Mouse (Mus musculus) kidney, postnatal 14 days (tissue): ENCODE measurements around the gene Rbbp8nl.

Source experiments
- DNase-seq: peaks from one replicate; pipeline ENCODE4 v3.0.0; 2022; ENCODE audit warnings: mixed read lengths

The Rbbp8nl gene

GRCm38 (mm10) chr2:180289440-180290108 lies at the start of gene Rbbp8nl:
Gene Rbbp8nl (minus strand): TSS chr2:180289879.
- peak; percentile 76 for DNase-seq

DNA sequence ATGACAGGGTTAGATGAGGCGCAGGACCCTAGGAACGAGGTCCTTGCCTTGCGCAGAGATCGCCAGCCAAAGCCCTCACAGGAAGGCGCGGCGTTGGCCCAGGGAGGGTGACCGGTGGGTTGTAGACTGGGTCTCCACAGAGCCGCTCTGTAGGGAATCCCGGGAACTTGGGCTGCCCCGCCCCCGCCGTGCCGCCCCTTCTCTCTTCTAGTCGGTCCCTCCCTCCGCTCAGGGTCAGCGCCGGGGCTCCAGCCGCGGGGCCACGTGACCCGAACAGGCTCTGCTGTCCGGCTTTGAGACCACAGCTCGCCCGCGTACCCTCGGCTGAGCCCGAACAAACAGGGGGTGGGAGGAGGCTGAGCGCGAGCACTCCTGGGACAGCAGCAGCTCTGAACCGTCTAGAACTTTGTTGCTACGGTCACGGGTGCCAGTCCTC lies 44.9 kb upstream of the Rbbp8nl start, which contains the start of gene Gata5:
TSS of gene Gata5 (minus strand) at position 149 of the 436 bp plus-strand sequence.
- peak; percentile 52 for DNase-seq

DNA sequence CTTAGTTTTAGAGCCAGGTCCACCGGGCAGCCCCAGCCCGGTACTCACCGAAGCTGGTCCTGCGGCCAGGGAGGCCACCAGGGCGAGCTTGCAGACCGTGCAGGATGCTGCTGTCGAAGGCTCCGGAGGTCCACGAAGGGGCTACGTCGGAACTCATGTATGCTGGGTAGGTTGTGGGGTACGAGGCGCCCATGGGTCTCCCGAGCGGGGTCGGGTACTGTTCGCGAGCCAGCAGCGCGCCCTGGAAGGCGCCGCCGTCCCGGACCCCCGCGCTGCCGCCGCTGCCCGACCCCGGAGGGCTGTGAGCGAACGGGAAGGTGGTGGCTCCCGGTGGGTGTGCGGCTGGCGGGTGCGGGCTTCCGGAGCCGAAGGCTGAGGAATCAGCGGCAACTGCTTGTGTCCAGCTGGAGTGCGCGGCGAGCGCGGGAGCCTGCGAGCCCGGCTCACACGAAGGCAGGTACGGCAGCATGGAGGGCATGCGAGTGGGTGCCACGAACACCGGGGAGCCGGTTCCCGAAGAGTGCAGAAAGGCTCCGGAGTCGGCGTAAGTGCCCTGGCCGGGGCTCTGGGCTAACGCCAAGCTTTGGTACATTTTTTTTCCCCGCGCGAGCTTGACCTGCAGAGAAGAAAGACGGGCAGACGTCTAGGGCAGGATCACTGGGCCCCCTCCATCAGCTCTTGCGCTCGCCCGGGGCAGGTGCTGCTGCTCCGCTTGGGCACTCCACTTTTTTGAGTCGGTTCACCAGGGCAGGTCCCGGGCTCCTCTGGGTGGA lies 44.3 kb upstream of the Rbbp8nl start:
- peak; percentile 16 for DNase-seq

GRCm38 (mm10) chr2:180329466-180329865 lies 39.8 kb upstream of the Rbbp8nl start:
- no peak for DNase-seq

- peak; percentile 25 for DNase-seq
These were observed 33.1 kb upstream of the Rbbp8nl start for GRCm38 (mm10) chr2:180322674-180323355.

DNA sequence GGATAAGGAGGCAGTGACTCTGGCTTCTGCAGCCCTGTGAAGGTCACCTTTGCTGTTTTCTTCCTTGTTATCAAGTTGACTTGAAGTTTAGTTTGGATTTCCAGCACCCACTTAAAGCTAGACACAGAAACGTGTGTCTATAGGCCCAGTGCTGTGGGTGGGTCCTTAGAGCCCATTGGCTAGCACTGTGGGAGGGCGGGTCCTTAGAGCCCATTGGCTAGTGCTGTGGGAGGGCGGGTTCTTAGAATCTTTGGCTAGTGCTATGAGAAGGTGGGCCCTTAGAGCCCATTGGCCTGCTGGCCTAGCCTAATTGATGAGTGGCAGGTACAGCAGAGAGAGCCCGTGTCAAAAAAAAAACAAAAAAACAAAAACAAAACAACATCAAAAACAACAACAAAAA lies 30.5 kb upstream of the Rbbp8nl start:
- no peak for DNase-seq

DNA sequence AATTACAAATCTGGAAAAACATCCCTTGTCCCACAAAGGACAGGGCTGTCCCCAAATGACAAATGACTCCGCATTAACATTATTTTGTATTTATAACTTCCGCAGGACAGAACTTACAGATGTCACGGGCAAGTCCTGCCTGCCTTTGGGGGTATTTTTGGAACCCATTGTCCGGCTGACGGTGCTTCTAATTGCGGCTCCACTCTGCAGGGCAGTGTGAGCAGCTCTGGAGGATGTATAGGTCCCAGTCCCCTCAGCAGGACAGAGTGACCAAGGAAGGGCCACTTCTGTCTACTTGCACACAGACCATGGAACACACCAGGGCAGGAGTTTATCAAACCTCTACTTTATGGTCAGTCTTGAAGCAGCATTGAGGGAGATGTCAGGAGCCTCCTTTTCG lies 27.9 kb upstream of the Rbbp8nl start:
- peak; percentile 30 for DNase-seq

DNA sequence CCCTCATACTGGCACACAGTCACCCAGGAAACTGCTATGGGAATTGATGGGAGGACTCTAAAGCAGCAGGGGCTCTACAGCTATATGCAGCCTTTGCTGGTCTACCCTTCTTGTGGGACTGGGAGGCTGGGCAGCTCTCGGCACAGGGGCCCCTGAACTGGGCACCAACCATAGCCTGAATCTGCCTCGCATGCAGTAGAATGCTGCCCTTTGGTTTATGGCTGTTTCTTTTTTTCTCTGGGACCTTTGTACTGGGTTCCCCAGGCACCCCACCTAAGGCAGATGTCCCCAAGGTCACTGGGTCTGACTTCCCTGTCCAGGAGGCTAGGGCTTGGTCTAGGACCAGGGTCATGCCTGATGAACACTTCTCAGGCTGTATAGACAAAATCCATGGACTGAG lies 24.6 kb upstream of the Rbbp8nl start:
- DNase-seq = no peak

DNA sequence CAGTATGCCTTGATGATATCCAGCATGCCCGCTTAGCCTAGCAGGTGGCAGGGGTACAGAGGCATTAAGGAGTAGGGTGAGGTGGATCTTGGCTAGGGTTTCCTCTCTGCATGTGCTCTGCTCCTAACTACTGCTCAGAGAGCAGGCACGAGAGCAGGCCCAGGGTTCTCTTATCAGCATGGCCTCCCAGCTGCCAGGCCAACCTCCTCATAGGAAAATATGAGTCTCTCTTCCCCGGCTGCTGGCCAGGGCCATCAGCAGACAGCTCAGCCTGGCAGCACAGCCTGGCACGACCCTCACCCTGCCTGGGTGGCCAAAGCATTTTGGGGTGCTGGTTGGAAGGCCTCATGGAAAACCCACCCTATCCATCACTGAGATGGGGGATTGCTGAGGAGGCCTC lies 21.5 kb upstream of the Rbbp8nl start:
- DNase-seq = no peak

DNA sequence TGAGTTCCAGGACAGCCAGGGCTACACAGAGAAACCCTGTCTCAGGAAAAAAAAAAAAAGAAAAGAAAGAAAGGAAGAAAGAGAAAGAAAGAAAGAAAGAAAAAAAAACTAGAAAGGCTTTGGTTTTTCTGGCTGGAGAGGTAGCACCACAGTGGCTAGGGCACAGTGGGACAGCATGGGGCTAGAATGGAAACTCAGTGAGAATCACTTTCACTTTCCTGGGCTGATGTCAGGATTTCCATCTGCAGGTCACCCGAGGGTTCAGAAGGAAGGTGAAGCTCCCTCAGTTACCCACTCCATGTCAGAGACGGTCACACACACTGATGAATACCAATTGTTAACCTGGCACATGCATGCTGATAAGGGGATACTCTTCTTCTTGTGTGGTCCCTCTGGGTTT lies 18.0 kb upstream of the Rbbp8nl start:
- no peak for DNase-seq

DNA sequence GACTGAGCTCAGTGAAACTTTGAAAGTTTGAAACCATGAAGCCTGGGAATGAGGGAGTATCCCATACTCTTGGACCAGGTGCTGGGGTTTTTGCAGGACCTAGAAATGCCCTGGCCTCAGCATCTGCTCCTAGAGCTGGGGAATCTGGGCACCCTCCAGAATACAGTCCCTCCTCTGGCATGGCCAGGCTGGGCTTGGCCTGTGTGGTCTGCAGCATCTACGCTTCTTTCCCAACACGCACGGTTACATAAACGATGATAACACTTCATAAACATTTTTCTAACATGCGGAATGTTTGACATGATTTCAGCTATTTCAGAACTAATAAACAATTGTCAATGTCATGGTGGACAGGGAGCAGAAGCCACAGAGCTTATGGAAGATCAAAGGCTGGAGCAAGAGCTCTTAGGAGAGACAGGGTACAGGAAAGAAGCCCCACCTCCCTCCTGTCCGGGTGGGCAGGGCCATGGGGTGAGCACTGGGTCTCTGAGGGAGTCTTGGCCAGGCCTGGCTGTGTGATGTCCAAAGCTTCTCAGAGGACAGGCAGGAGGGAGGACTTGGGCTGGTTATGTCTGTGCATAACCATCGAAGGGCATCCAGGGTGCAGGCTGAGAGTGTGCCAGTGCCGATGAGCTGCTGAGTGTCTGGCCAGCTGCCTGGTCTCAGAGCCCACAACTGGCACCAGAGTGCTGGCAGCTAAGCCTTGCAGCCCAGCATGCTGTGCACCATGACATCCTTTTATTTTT lies 16.9 kb upstream of the Rbbp8nl start:
- no peak for DNase-seq

- DNase-seq = no peak
These were observed 16.3 kb upstream of the Rbbp8nl start for GRCm38 (mm10) chr2:180306009-180306408.

DNA sequence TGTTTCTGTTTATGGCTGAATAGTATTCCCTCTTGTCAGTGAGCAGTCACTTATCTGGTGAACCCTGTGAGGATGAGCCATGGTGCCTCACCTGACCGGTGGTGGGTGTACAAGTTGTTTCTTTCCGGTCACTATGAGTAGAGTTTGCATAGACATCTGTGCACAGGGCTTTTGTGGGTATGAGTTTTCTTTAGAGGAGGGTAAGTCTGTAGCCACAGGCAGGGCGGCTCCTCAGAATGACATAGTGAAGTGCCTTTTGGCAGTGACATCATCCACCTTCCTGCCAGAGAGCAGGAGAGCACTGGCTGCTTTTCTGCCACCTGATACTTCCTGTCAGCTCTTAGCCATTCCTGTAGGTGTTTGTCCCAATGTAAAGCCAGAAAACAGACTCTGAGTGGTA lies 15.8 kb upstream of the Rbbp8nl start:
- DNase-seq = no peak

GRCm38 (mm10) chr2:180304554-180304953 lies 14.9 kb upstream of the Rbbp8nl start:
- DNase-seq = no peak

GRCm38 (mm10) chr2:180303468-180303867 lies 13.8 kb upstream of the Rbbp8nl start:
- no peak for DNase-seq

DNA sequence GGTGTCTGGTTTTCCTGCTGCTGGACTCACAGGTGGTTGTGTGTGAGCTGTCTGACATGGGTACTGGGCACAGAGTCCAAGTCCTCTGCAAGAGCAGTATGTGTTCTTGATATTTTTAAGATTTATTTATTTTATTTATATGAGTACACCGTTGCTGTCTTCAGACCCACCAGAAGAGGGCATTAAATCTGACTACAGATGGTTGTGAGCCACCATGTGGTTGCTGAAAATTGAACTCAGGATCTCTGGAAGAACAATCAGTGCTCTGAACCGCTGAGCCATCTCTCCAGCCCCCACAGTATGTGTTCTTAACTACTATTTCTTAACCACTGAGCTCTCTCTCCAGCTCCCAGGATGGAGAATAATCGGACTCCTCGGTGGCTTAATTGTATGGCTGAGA lies 12.5 kb upstream of the Rbbp8nl start:
- no peak for DNase-seq

DNA sequence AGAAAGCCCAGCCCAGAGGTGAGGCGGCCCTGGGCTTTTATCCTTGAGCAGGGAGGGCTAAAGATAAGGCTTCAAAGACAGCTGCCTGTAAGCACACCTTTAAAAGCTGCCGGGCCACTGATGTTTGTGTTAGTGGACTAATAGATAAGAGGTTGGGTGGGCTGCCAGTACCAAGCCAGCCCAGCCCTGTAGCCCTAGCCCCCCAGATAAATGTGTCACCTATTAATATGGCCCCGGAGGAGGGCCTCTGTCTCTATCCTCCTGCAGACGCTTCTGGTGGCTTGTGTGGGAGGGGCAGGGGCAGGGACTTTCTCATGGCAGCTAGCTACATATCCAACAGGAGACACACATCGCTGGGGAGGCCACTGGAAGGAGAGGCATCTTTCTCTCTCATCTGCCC lies 11.1 kb upstream of the Rbbp8nl start:
- DNase-seq = no peak

GRCm38 (mm10) chr2:180300252-180300651 lies 10.6 kb upstream of the Rbbp8nl start:
- no peak for DNase-seq

DNA sequence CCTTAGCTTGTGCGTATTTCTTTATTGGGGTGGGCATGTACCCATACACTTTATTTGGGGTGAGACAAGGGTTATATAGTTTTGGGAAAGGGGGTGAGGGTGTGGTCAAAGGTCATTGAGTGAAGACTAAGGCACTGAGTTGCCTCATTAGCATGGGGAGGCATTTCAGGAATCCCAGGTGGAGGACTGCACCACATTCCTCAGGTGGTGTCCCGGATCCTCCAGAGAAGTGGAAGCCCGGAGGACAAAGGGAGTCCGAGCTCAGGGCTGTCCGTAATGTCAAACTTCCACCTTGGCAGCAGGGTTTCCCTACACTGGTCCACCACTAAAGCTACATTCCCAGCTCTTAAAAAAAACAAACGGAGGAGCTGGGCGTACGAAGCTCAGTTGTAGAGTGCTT lies 3.2 kb upstream of the Rbbp8nl start:
- no peak for DNase-seq

DNA sequence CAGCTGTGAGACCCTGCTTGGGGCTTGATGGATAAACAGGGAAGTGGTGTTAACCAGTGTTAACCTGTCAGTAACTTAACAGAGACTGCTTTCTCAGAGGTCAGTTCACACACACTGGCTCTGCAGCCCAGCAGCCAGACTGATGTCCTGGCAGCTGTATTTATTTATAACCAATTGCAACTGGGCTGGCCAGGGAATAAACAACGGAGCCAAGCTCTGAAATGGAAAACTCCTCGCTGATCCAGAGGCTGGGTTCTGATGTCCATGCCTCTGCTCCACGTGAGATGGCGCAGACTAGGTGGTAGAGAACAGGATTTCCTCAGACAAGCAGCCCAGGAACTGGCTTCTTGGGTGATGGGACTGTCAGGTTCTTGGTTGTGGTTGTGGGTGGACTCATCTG lies 2.3 kb upstream of the Rbbp8nl start:
- DNase-seq = no peak

- DNase-seq = no peak
These were observed 1.9 kb upstream of the Rbbp8nl start for GRCm38 (mm10) chr2:180291566-180291965.

- no peak for DNase-seq
These were observed 824 bp upstream of the Rbbp8nl start for GRCm38 (mm10) chr2:180290503-180290902.

DNA sequence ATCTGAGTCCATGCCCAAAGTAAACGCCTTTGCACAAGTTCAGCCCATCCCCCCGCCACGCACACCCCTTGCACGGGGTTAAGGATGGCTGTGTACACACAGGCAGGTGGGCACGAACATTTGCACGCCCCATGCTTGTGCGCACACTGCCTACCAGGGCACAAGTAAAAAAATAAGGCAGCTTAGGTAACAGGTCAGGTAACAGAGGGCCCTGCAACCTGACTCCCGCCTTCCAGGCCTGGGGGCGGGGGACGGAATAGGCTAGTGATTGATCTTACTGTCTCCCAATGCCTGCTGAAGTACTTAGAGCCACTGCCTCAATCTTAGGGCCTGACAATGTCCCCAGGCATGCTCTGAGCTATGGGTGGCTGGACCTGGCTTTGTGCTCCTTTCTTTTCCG lies 713 bp downstream of the Rbbp8nl start:
- no peak for DNase-seq
